Mouse (Mus musculus): Measurements from ENCODE around the gene Hist2h2aa2. TPM values are rescaled to one million over a fixed set of nuclear protein-coding genes. Genes with fewer than 3 reads are reported as not detected.

Hist2h2aa2 gene
- polyA plus RNA-seq, 1 experiment from 2014 or later: 26.6 TPM

GRCm38 (mm10) chr3:96268051-96268775 is 28.1 kb upstream of the Hist2h2aa2 start, which contains the start of gene Hist2h3b:
Gene Hist2h3b, plus strand, starts transcription at chr3:96268654.
- Histone ChIP-seq H3K9me3 (no peaks in the 10 kb centered on the region), H3K4me1 (peaks cover 35% of the 10 kb centered on the region), H3K4me3 (peak within 1 kb of the TSS; percentile 68), H3K27ac (replicated peaks) (peak within 1 kb of the TSS; percentile 95), H3K27me3 (replicated peaks; ENCODE audit: low read depth, poor library complexity, severe bottlenecking) (no peaks in the 10 kb centered on the region), H3K36me3 (replicated peaks) (no peaks in the 10 kb centered on the region)
- WGBS: 26% methylated on average over 30 of the region's 30 CpGs
- peak; percentile 83 for DNase-seq (ENCODE audit: low spot score)

DNA sequence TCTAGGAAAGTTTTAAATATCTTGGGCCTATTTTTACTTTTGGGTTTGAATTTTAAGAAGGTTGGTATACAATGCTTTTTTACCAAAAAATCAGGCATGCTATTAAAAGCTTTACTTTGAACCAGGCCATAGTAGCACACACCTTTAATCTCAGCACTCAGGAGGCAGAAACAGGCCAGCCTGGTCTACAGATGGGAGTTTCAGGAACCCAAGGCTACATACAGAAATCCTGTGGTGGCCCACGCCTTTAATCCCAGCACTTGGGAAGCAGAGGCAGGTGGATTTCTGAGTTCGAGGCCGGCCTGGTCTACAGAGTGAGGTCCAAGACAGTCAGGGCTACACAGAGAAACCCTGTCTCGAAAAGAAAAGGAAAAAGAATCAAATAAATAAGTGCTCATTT is 27.5 kb upstream of the Hist2h2aa2 start:
- DNase-seq (ENCODE audit: low spot score): no peak
- peaks cover 36% of the 10 kb centered on the region for H3K4me1 ChIP-seq
- H3K9me3 ChIP-seq: no peaks in the 10 kb centered on the region
- H3K36me3 ChIP-seq (replicated peaks): no peaks in the 10 kb centered on the region
- WGBS: 79% methylated on average over 4 of the region's 4 CpGs
- H3K27me3 ChIP-seq (replicated peaks; ENCODE audit: low read depth, poor library complexity, severe bottlenecking): no peaks in the 10 kb centered on the region
- peak overlapping the region; percentile 56; the same call in 1 of the 2 replicates for H3K4me3 ChIP-seq
- peak overlapping the region; percentile 93 for H3K27ac ChIP-seq (replicated peaks)

- DNase-seq (ENCODE audit: low spot score): no peak
- Histone ChIP-seq H3K27ac (replicated peaks) (peak overlapping the region; percentile 93), H3K4me1 (peaks cover 49% of the 10 kb centered on the region), H3K4me3 (no peak overlapping the region), H3K9me3 (no peaks in the 10 kb centered on the region), H3K27me3 (replicated peaks; ENCODE audit: low read depth, poor library complexity, severe bottlenecking) (no peaks in the 10 kb centered on the region), H3K36me3 (replicated peaks) (no peaks in the 10 kb centered on the region)
- WGBS: 89% methylated on average over 8 of the region's 8 CpGs
These were observed 26.1 kb upstream of the Hist2h2aa2 start for GRCm38 (mm10) chr3:96266132-96266710.

GRCm38 (mm10) chr3:96264404-96264949 is 24.4 kb upstream of the Hist2h2aa2 start:
- Histone ChIP-seq H3K27me3 (replicated peaks; ENCODE audit: low read depth, poor library complexity, severe bottlenecking) (no peaks in the 10 kb centered on the region), H3K9me3 (no peaks in the 10 kb centered on the region), H3K36me3 (replicated peaks) (no peaks in the 10 kb centered on the region), H3K4me3 (peak overlapping the region; percentile 63), H3K4me1 (peaks cover 51% of the 10 kb centered on the region), H3K27ac (replicated peaks) (peak overlapping the region; percentile 98)
- WGBS: 76% methylated on average over 7 of the region's 7 CpGs
- DNase-seq (ENCODE audit: low spot score): peak; percentile 39

DNA sequence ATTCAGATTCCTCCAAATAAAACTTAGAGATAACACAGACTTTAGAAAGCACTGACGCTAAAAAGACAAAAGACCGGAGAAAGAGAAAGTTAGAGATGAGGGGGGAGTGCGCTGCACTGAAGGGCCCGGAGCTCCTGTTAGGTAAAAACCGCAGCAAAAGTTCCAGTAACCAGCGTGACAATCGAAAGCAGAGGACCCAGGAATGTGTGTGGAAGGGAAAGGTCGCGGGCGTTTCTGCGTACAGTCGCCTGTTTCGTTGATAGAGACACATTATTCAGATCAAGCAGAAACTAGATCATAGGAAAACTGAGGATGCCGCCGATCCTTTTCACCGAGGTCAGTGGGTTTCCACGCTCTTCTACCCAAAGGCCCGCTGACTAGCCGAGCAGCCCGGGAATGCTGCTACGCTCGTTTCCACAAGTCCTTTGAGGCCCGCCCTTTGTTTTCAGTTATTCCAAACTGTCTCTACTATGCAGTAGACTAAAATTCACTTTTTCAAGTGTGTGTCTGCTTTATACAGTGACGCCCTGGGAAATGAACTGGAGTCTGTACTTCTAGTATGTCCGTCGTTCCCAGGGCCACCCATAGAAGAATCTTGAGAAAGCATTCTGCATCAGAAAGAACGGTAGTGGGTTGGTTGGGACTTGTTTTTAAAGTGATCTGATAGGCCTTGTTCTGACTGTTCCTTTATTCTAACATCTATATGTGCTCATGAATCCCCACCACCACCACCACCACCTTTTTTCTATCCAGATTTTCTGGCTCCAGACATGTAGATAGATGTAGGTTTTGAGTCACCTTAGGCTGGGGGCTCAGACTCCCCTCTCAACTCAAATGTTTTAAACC is 23.7 kb upstream of the Hist2h2aa2 start:
- Histone ChIP-seq H3K27me3 (replicated peaks; ENCODE audit: low read depth, poor library complexity, severe bottlenecking) (no peaks in the 10 kb centered on the region), H3K4me3 (peak overlapping the region; percentile 63), H3K36me3 (replicated peaks) (no peaks in the 10 kb centered on the region), H3K27ac (replicated peaks) (peak overlapping the region; percentile 98), H3K4me1 (peaks cover 51% of the 10 kb centered on the region), H3K9me3 (no peaks in the 10 kb centered on the region)
- peak; percentile 69 for DNase-seq (ENCODE audit: low spot score)
- WGBS: 8% methylated on average over 27 of the region's 27 CpGs

DNA sequence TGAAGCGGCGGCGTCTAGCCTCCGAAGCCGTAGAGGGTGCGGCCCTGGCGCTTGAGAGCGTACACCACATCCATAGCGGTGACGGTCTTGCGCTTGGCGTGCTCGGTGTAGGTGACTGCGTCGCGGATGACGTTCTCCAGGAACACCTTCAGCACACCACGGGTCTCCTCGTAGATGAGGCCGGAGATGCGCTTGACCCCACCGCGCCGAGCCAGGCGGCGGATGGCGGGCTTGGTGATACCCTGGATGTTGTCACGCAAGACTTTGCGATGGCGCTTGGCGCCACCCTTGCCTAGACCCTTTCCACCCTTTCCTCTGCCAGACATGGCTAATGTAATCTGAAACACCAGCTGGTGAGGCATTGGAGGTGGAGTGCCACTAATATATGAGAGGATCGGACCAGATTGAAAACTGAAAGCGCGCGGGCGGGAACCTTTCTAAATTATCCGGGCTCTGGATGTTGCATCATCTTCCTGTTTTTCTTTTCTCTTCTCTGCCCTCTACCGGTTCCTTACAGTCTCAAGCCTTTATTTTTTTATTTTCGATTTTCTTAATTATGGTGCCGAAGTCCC is 23.0 kb upstream of the Hist2h2aa2 start, which contains the start of gene Hist2h4:
Gene Hist2h4 (minus strand): TSS at position 333 of the 572 bp plus-strand sequence.
- DNase-seq (ENCODE audit: low spot score): peak; percentile 95
- no peaks in the 10 kb centered on the region for H3K9me3 ChIP-seq
- peak within 1 kb of the TSS; percentile 98 for H3K27ac ChIP-seq (replicated peaks)
- H3K36me3 ChIP-seq (replicated peaks): no peaks in the 10 kb centered on the region
- H3K27me3 ChIP-seq (replicated peaks; ENCODE audit: low read depth, poor library complexity, severe bottlenecking): no peaks in the 10 kb centered on the region
- WGBS: under 1% methylated on average over 40 of the region's 40 CpGs
- peaks cover 49% of the 10 kb centered on the region for H3K4me1 ChIP-seq
- peak within 1 kb of the TSS; percentile 63 for H3K4me3 ChIP-seq

DNA sequence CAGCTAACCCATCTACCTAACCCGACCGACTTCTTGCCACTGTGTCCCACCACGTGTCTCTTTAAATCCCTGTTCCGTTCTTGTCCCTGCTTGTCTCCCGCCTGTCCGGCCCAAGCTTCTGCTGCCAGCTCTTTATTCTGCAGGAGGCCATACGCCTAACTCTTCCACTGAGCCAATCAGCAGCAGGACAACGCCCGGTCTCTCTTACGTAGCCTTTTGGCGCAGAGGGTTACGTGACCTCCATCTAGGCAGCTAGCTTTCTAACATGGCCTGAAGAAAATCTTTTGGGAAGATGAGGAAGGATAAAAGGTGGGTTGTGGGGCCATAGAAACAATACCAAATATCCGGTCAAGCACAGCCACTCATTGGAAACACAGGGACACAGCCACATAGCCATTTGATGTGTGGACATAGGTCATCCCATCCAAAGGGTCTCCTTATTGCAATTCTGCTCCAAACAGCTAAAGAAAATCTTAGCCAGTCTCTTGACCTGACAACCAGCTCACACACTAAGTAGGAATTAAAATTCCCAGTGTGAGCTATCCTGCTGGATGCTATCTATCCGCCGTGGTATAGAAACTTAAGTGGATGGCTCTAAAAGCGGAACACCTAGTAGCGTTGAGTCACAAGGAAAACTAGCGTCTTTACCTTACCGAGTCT is 22.3 kb upstream of the Hist2h2aa2 start:
- H3K9me3 ChIP-seq: no peaks in the 10 kb centered on the region
- no peaks in the 10 kb centered on the region for H3K27me3 ChIP-seq (replicated peaks; ENCODE audit: low read depth, poor library complexity, severe bottlenecking)
- peak overlapping the region; percentile 98 for H3K27ac ChIP-seq (replicated peaks)
- H3K36me3 ChIP-seq (replicated peaks): no peaks in the 10 kb centered on the region
- peak overlapping the region; percentile 63 for H3K4me3 ChIP-seq
- 2% methylated on average over 19 of the region's 19 CpGs for WGBS
- peaks cover 42% of the 10 kb centered on the region for H3K4me1 ChIP-seq
- peak; percentile 85 for DNase-seq (ENCODE audit: low spot score)

DNA sequence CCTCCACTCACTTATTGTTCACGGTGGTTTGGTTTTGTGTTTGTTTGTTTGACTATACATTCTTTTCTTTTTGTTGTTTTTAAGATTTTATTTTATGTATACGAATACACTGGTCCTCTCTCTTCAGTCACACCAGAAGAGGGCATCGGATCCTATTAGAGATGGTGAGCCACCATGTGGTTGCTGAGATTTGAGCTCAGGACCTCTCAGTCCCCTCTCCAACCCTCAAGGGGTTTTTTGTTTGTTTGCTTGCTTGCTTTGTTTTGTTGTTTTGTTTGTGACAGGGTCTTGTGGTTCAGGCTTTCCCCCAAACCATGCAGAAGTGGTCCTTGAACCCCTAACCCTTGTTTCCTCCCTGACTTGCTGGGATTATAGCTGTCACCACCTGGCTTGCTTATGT is 21.5 kb upstream of the Hist2h2aa2 start:
- peaks cover 34% of the 10 kb centered on the region for H3K4me1 ChIP-seq
- H3K27me3 ChIP-seq (replicated peaks; ENCODE audit: low read depth, poor library complexity, severe bottlenecking): no peaks in the 10 kb centered on the region
- H3K4me3 ChIP-seq: peak overlapping the region; percentile 63
- no peak for DNase-seq (ENCODE audit: low spot score)
- no peaks in the 10 kb centered on the region for H3K36me3 ChIP-seq (replicated peaks)
- 65% methylated on average over 3 of the region's 3 CpGs for WGBS
- no peaks in the 10 kb centered on the region for H3K9me3 ChIP-seq
- H3K27ac ChIP-seq (replicated peaks): peak overlapping the region; percentile 98

DNA sequence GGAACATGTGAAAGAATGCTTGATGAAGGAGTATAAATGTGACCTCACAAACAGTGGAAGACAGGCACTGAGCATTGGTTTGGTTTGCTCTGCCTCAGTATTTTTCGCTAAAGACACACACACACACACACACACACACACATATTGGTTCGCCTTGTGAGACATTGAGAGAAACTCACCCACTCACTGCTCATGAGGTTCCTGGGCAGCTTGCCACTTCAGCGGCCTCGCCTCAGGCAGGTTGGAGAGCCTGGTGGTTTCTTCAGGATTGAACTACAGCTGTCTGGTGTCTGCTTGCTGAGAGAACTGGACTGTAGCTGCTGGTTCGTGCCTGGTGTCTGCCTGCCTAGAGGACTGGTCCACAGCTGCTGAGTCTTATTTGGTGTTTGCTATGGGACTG is 20.1 kb upstream of the Hist2h2aa2 start:
- WGBS: 88% methylated on average over 5 of the region's 5 CpGs
- no peak for DNase-seq (ENCODE audit: low spot score)
- Histone ChIP-seq H3K4me1 (peaks cover 39% of the 10 kb centered on the region), H3K4me3 (no peak overlapping the region), H3K36me3 (replicated peaks) (no peaks in the 10 kb centered on the region), H3K9me3 (no peaks in the 10 kb centered on the region), H3K27me3 (replicated peaks; ENCODE audit: low read depth, poor library complexity, severe bottlenecking) (no peaks in the 10 kb centered on the region), H3K27ac (replicated peaks) (peak overlapping the region; percentile 51)

DNA sequence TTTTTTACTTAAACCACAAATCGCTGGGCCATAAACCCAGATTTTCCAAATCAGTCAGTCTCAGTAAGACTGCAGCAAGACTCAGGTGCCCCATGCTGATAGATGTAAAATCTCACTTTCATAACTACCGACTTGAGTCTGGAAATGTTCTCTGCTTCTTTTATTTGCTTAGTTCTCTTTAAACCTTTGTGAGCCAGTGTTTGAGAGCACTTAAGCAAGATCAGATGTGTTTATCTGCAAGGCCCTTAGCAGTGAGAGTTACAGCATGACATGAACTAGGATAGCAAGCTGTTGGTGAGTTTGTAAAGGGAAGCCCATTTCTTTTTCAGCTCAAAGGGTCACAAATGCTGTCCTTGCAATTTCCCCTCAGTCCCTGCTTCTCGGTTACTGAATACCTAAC is 17.1 kb upstream of the Hist2h2aa2 start:
- WGBS: 82% methylated on average over 3 of the region's 3 CpGs
- H3K4me1 ChIP-seq: peaks cover 26% of the 10 kb centered on the region
- no peaks in the 10 kb centered on the region for H3K36me3 ChIP-seq (replicated peaks)
- H3K27ac ChIP-seq (replicated peaks): no peak overlapping the region; the same call in 1 of the 2 replicates
- H3K9me3 ChIP-seq: no peaks in the 10 kb centered on the region
- no peaks in the 10 kb centered on the region for H3K27me3 ChIP-seq (replicated peaks; ENCODE audit: low read depth, poor library complexity, severe bottlenecking)
- no peak for DNase-seq (ENCODE audit: low spot score)
- no peak overlapping the region for H3K4me3 ChIP-seq

DNA sequence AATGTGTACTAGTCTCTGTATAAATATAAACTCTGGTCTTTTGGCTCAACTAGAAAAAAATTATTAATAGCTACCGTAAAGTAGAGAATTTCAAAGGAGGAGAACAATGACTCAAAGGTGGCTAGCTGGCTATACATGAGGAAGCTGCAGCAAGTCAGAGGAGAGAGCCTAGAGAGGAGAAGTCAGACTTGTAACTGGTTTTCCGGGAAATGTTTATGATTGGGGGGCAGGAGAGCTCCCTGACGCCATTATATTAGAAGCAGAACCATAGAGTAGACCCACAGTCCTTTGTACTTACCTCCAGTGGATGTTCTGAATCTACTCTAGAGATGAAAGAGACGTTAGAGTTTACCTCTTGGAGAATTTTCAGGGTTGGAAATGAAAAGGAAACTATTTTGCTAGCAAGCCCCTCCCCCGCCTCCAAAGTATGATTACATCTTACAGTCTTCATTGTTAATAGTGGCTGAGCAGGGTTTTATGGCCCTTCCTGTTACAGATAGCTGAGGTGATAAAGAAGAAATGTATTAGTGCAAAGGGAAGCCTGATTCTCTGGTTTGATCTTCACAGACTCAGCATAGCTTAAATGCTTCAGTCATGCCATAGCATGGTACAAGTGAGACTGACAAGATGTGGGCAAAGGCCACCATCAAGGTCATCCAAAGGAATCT is 16.0 kb upstream of the Hist2h2aa2 start:
- WGBS: 85% methylated on average over 5 of the region's 5 CpGs
- Histone ChIP-seq H3K4me3 (no peak overlapping the region), H3K27me3 (replicated peaks; ENCODE audit: low read depth, poor library complexity, severe bottlenecking) (no peaks in the 10 kb centered on the region), H3K27ac (replicated peaks) (no peak overlapping the region), H3K36me3 (replicated peaks) (no peaks in the 10 kb centered on the region), H3K9me3 (no peaks in the 10 kb centered on the region), H3K4me1 (peaks cover 18% of the 10 kb centered on the region)
- no peak for DNase-seq (ENCODE audit: low spot score)
